Mouse (Mus musculus): ENCODE measurements at regions not wholly inside any gene's neighbourhood (a gene's known extent, or its start where the extent isn't known, plus 50 kb on each side); places are given as distances from the start of the nearest gene placed in this dataset.

- peak; percentile 8 to 21 for DNase-seq (ENCODE audit: low spot score in 2 of 2)
Measured at GRCm38 (mm10) chr8:79587258-79587657, 52.2 kb upstream of the Otud4 start.

GRCm38 (mm10) chr8:79584966-79585365 lies 54.5 kb upstream of the Otud4 start:
- DNase-seq (ENCODE audit: low spot score in 2 of 2): peak in 1 of 2 experiments; percentile 7

GRCm38 (mm10) chr8:79583326-79583725 lies 56.1 kb upstream of the Otud4 start:
- DNase-seq (ENCODE audit: low spot score in 2 of 2): no peak

- DNase-seq (ENCODE audit: low spot score in 2 of 2): no peak
Measured at GRCm38 (mm10) chr8:79582195-79582594, 57.2 kb upstream of the Otud4 start.

- no peak for DNase-seq (ENCODE audit: low spot score in 2 of 2)
Measured at GRCm38 (mm10) chr8:79576086-79576485, 63.3 kb upstream of the Otud4 start.

GRCm38 (mm10) chr8:79575175-79575734 lies 64.2 kb upstream of the Otud4 start:
- no peak for DNase-seq (ENCODE audit: low spot score in 2 of 2)

- no peak for DNase-seq (ENCODE audit: low spot score in 2 of 2)
Measured at GRCm38 (mm10) chr8:79573491-79573890, 65.9 kb upstream of the Otud4 start.

- DNase-seq (ENCODE audit: low spot score in 2 of 2): no peak
Measured at GRCm38 (mm10) chr8:79572526-79572925, 66.9 kb upstream of the Otud4 start.

GRCm38 (mm10) chr8:79563101-79563500 lies 76.3 kb upstream of the Otud4 start:
- DNase-seq (ENCODE audit: low spot score in 2 of 2): no peak

- no peak for DNase-seq (ENCODE audit: low spot score in 2 of 2)
Measured at GRCm38 (mm10) chr8:79562669-79563068, 76.7 kb upstream of the Otud4 start.

GRCm38 (mm10) chr8:79562071-79562581 lies 77.3 kb upstream of the Otud4 start:
- no peak for DNase-seq (ENCODE audit: low spot score in 2 of 2)

- DNase-seq (ENCODE audit: low spot score in 2 of 2): no peak
Measured at GRCm38 (mm10) chr8:79561269-79562063, 78.0 kb upstream of the Otud4 start.

GRCm38 (mm10) chr8:79559516-79559915 lies 79.9 kb upstream of the Otud4 start:
- DNase-seq (ENCODE audit: low spot score in 2 of 2): no peak

GRCm38 (mm10) chr8:79554311-79554710 lies 85.1 kb upstream of the Otud4 start:
- DNase-seq (ENCODE audit: low spot score in 2 of 2): no peak

- DNase-seq (ENCODE audit: low spot score in 2 of 2): no peak
Measured at GRCm38 (mm10) chr8:79550151-79550550, 89.3 kb upstream of the Otud4 start.

GRCm38 (mm10) chr8:79548156-79548555 lies 91.3 kb upstream of the Otud4 start:
- no peak for DNase-seq (ENCODE audit: low spot score in 2 of 2)

GRCm38 (mm10) chr8:79545866-79546373 lies 93.5 kb upstream of the Otud4 start:
- DNase-seq (ENCODE audit: low spot score in 2 of 2): no peak

- DNase-seq (ENCODE audit: low spot score in 2 of 2): no peak
Measured at GRCm38 (mm10) chr8:79542461-79542860, 97.0 kb upstream of the Otud4 start.

GRCm38 (mm10) chr8:79540053-79540452 lies 99.4 kb upstream of the Otud4 start:
- DNase-seq (ENCODE audit: low spot score in 2 of 2): no peak

GRCm38 (mm10) chr8:79534271-79534889 lies 105.0 kb upstream of the Otud4 start:
- no peak for DNase-seq (ENCODE audit: low spot score in 2 of 2)

GRCm38 (mm10) chr8:79529556-79529955 lies 109.9 kb upstream of the Otud4 start:
- DNase-seq (ENCODE audit: low spot score in 2 of 2): no peak

GRCm38 (mm10) chr8:79522040-79522439 lies 117.4 kb upstream of the Otud4 start:
- DNase-seq (ENCODE audit: low spot score in 2 of 2): no peak

- no peak for DNase-seq (ENCODE audit: low spot score in 2 of 2)
Measured at GRCm38 (mm10) chr8:79518966-79519365, 119.6 kb upstream of the Smad1 start.

All from spleen, postnatal 14 days (tissue).